Mouse (Mus musculus) gastrocnemius, postnatal 14 days (tissue): ENCODE data around the gene Gtf2h4. TPM values are rescaled to one million over a fixed set of nuclear protein-coding genes. Genes with fewer than 3 reads are reported as not detected.

Experiments
- DNase-seq: peaks from one replicate; pipeline ENCODE4 v3.0.0; 2021; ENCODE audit warnings: mixed read lengths
- intact Hi-C: fragments of 180-260 bp; cut with DNase I; formaldehyde crosslinking; loops from one replicate; pipeline ENCODE4 v1.15.1; 2025; ENCODE audit warnings: low total_unique reads
- total RNA-seq, 2 experiments: library from RNA; stranded (reverse); gene quantifications; 2 replicates each; pipeline ENCODE4 v1.2.3; 2021

Gene Gtf2h4
- total RNA-seq, 2 experiments from 2014 or later = 16.1 to 19.4 TPM

- intact Hi-C loops = no loop called here
- no peak for DNase-seq
Observed at GRCm38 (mm10) chr17:35698501-35698883, 25.0 kb upstream of the Gtf2h4 start.

- intact Hi-C loops = no loop called here
- no peak for DNase-seq
Observed at GRCm38 (mm10) chr17:35697759-35698500, 24.4 kb upstream of the Gtf2h4 start.

DNA sequence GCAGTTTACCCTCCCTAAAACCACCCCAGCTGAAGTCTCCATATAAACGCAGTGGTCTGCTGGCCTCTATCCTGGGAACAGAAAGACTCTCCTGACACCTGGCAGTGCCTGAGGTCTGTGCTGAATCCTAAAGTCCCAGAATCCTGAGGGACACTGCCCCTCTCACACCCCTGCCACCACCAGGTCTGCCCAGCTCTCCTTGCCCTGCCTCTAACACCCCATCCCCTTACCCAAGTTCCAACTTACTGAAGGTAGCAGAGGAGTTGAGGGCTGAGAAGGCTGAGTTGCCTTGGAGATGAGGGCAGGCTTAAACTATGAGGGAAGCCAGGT is 23.9 kb upstream of the Gtf2h4 start:
- intact Hi-C loops = no loop called here
- DNase-seq = no peak

GRCm38 (mm10) chr17:35696691-35697090 is 23.2 kb upstream of the Gtf2h4 start:
- intact Hi-C loops = no loop called here
- DNase-seq = no peak

- intact Hi-C loops = no loop called here
- peak; percentile 48 for DNase-seq
Observed at GRCm38 (mm10) chr17:35695289-35695688, 21.8 kb upstream of the Gtf2h4 start.

GRCm38 (mm10) chr17:35693906-35694305 is 20.4 kb upstream of the Gtf2h4 start:
- intact Hi-C loops = no loop called here
- DNase-seq = no peak

GRCm38 (mm10) chr17:35692368-35692767 is 18.8 kb upstream of the Gtf2h4 start:
- DNase-seq = no peak
- intact Hi-C loops = no loop called here

- intact Hi-C loops = no loop called here
- no peak for DNase-seq
Observed at GRCm38 (mm10) chr17:35691811-35692210, 18.3 kb upstream of the Gtf2h4 start.

DNA sequence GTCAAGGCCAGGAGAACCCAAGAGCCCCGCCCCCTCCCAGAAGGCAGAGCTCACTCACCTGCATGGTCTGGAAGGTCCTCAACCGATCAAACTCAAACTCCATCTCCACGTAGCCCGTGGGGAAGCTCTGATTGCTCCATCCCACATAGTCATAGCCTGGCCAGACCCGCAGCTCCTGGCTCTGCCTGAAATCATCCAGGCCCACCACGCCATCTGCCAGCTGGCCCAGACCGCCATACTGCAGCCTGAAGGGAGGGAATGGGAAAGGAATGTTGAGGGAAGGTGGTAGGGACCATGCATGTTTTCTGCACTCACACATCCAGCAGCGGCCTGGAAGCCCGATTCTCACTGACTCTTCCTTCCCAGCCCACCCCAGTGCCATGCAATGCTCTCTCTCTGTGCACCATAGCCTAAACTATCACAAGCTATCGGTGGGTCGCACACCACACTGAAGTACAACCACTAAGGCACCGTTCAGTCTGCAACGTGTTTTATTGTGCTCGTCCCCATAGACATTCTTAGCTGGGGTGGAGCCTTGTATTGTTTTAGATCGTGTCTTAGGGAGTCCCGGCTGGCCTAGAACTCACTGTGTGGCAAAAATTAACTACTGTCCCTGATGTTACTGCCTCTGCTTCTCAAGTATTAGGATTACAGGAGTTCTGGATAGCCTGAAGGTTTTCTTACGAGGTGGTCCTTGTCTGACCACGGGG is 16.6 kb upstream of the Gtf2h4 start:
- no peak for DNase-seq
- intact Hi-C loops = no loop called here

- DNase-seq = no peak
- intact Hi-C loops = no loop called here
Observed at GRCm38 (mm10) chr17:35688347-35689175, 15.0 kb upstream of the Gtf2h4 start.

DNA sequence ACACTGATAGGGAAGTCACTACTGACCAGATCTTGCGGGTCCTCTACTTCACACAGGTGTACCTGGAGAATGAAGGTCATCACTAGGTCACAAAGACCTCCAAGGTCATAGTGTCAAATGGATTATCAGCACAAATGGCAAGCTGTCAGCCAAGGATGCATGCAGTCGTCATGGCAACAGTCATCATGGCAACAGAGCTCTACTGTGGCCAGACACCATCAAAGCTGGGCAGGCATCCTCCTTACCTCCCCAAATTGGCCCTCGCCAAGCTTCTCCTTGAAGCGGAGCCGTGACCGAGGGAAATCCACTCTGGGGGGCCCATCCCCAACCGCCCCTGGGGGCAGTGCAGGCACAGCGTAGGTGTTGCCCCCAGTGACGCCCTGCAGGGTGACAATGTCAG is 11.5 kb upstream of the Gtf2h4 start:
- intact Hi-C loops = no loop called here
- no peak for DNase-seq

- DNase-seq = no peak
- intact Hi-C loops = no loop called here
Observed at GRCm38 (mm10) chr17:35681986-35682385, 8.4 kb upstream of the Gtf2h4 start.

GRCm38 (mm10) chr17:35680591-35680990 is 7.1 kb upstream of the Gtf2h4 start:
- DNase-seq = no peak
- intact Hi-C loops = no loop called here

- intact Hi-C loops = no loop called here
- DNase-seq = no peak
Observed at GRCm38 (mm10) chr17:35672527-35672926, 1.0 kb downstream of the Gtf2h4 start.

DNA sequence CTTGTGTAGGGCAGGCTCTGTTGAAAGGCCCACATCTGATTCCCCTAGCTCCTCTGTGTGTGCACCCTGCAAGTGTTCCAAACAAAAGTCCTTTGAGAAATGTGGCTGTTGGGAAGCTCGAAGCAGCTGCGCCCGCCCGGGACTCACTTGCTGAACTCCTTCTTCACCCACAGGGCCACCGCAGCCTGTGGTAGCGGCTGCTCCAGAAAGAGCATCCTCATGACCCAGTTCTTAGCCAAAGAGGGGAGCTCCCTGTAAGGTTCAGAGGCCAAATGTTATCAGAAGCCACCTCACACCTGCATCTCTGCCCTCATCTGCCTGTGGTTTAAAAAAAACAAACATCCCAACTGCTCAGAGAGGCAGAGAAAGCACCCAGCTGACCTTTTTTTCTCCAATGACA is 1.7 kb downstream of the Gtf2h4 start:
- intact Hi-C loops = no loop called here
- DNase-seq = no peak

DNA sequence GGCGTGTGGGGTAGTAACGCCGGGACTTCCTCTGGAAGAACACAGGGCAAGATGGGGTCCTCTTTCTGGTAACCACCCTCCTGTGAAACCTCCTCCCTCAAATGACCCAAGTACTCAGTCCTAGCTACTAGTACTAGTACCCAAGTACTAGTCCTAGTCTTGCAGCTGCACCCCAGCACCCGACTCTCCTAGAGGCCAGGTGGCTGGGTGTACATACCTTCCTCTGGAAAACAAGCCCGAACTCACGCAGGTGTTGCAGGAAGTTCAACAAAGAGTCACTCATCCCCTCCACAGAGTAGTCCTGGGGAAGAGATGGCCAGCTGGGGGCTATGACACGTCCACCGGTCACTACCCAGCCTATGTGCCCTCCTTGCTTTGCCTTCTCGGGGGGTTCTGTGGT is 3.8 kb downstream of the Gtf2h4 start:
- intact Hi-C loops = no loop called here
- DNase-seq = no peak

DNA sequence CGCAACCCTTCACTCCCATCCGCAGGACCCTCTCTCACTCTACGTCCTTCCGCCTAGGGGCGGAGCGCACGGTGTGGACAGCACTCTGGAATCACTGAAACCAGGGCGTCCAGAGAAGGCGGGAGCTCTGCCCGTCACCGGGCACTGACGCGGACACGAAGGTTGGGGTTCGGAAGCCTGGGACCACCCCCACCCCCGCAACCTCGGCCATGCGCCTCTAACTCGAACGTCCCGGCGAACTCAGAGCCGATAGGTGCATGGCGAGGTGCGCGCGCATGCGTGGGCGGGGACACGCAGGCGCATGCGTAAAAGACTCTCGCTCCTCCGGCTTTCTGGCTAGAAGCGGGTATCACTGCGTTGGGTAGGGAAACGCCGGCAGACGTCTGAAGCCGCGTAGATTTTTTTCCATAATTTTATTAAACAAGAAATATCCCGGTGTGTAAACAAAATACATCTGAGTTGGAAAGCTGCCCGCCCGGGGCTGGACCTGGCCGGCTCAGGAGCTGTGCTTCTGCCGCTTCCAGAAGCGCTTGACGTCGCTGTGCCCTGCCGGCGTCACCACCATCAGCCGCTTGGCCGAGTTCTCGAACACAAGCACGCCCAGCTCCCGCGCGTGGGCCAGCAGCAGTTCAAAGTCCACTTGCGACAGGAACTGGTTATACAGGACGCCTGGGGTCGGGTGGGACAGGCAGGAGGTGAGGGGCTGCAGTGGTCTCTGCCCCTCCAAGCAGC is 6.0 kb downstream of the Gtf2h4 start, which contains the start of gene Vars2:
Vars2 (minus strand) TSS at position 259 of the 732 bp plus-strand sequence.
- peak; percentile 94 for DNase-seq
- intact Hi-C loops = no loop called here

GRCm38 (mm10) chr17:35666851-35667256 is 6.7 kb downstream of the Gtf2h4 start:
- intact Hi-C loops = no loop called here
- DNase-seq = no peak

GRCm38 (mm10) chr17:35665957-35666515 is 7.5 kb downstream of the Gtf2h4 start:
- DNase-seq = no peak
- intact Hi-C loops = no loop called here
